Mouse (Mus musculus): ENCODE measurements around the gene Arhgap42.

GRCm38 (mm10) chr9:8964512-8965133 is 274.3 kb downstream of the Arhgap42 start:
- TF ChIP-seq POLR2A (IDR thresholded peaks at IDR 0.05; ENCODE audit: borderline replicate concordance, extremely low read depth, insufficient read depth, insufficient read length, poor library complexity, severe bottlenecking) (no peak), CTCF (IDR thresholded peaks at IDR 0.05; ENCODE audit: borderline replicate concordance, extremely low read depth, insufficient read depth, insufficient read length) (peak; percentile 63; the same call in 1 of the 2 replicates)

Data from brain, embryonic 14.5 days (tissue).